Mouse (Mus musculus): ENCODE results near the gene Hnrnpab.

DNA sequence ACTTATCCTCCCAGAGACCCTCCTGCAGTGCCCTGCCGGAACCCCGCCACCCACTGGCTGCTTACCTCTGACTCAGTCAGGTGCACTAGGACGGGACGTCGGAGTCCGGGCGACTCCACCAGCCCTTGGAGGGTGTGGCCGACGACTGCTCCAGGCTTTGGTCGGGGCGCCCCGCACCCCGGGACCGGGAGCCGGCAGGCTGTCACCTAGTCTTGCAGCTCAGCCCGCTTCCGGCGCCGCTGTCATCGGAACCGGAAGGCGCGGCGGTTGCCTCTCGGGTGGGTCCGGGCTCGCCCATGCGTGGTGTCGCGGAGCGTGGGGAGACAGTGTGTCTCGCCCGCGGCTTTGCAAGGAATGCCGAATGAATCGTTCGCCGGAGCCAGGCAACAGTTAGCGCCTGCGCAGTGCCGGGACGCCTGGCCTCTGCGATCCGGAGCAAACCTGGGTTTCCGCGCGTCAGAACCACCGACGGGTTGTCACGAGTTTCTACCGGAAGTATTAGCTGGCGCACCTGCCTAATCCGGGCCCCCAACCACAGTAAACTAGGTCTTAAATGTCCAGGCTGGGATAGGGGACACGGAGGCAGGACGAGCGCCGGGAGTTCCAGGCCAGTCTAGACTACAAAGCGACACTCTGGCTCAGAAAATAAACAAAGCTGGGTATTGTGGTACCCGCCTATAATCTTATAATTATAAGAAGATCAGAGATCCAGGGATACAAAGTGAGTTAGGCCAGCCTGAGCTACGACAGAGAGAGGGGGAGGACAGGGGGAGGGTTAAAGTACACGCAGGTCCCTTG, 29.1 kb upstream of the Hnrnpab start, which contains the start of gene Rmnd5b:
- TF ChIP-seq POLR2A (IDR thresholded peaks at IDR 0.05; ENCODE audit: low read depth, low read length) = peak; percentile 39; the same call in 1 of the 2 replicates
- TF ChIP-seq CTCF (IDR thresholded peaks at IDR 0.05; ENCODE audit: extremely low read depth, insufficient read depth, insufficient read length, insufficient replicate concordance) = no peak

Measured in spleen, adult 2 months (tissue).